Mouse (Mus musculus) large intestine, adult 2 months (tissue): ENCODE measurements at regions not wholly inside any gene's neighbourhood (a gene's known extent, or its start where the extent isn't known, plus 50 kb on each side); places are given as distances from the start of the nearest gene placed in this dataset.

Source experiments
- DNase-seq: peaks from one replicate; pipeline ENCODE4 v3.0.0-alpha.2; 2012; ENCODE audit warnings: low read depth, low spot score
- WGBS: fragments of 180-500 bp; shearing (Covaris S2); methylation state at CpG from one replicate; pipeline ENCODE4 v1.1.7; 2018; 5-methylcytosine and 5-hydroxymethylcytosine counted together

DNA sequence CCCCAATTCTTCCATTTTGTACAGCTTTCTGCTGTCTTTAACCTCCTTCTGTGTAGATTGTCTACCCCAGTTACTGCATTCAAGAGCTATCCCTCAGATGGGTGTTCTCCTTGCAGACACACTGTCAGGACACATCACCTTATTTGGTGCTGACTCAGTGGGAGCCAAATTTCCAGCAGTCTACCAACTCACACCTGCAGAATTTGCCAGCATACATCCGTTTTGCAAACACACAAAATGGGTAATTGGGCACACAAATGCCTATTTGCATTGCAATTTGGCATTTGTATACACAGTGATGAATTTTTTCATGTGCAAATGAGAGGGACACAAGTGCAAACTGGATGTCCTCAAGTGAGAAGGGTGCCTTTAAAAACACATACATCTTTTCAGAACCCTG lies 649.5 kb downstream of the Bcl11a start:
- DNase-seq, result no peak
- WGBS, result 34% methylated on average over 1 of the region's 1 CpGs

DNA sequence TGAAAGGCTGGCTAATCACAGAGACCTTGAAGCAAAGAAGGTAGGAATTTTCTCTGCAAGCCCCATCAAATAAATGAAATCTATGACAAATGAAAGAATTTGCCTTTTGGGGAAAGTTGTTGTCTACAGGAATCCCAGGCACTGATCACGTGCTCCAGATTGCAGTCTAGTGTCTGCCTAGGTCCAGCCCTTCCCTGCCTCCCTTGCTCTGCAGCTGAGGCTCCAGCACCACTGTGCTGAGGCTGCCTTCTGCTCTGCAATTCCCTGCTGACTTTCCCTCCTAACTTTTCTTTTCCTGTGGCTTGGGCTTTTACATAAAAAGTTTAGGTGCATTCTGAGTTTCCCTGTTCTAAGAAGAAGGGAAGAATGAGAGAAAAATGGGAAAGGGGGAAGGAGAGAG lies 653.6 kb downstream of the Bcl11a start:
- 22% methylated on average over 1 of the region's 1 CpGs for WGBS

DNA sequence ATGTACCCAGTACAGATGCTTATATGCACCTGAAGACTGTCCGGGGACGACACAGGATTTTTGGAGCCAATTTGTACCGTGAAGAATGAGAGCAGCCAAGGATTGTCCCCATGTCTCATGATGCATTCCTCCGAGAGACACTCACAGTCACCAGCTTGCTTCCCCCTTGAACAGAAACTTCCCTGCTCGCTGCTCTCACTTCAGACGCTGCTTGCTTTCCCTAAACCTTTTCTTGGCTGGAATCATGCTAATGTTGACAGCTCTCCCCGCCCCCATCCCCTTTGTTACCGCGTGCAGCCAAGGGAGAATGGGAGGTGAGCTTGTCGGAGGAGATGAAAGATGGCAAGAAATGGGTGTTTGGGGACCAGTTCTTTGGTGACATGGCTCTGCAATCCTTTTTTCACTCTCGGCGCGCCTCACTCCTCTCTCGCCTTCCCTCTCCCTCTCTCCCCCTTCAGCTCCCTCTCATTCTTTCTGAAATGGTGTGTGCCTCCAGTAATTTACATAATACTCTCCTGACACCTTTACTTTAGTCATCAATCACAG lies 661.9 kb downstream of the Bcl11a start:
- no peak for DNase-seq
- 24% methylated on average over 14 of the region's 14 CpGs for WGBS

More for the DNA sequence above, 653.6 kb downstream of the Bcl11a start:
- no peak for DNase-seq

DNA sequence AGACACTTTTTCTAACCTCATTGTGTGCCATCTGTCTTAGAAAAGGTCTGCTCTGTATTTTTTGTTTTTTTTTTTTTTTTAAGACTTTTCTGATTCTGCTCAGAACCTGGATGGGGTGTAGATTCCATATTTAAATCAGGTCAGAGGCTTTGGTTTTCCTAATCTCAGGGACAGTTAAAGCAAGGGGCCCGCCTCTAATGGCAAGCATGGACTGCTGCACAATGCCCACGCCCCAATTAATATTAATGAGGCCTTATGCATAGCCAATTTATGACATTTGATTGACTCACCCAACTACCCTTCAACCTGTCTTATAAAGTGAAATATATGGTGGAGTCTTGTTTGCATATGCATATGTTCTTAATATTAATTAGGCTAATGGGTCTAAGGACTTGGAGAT lies 662.6 kb downstream of the Bcl11a start:
- no peak for DNase-seq
- WGBS, result 81% methylated on average over 2 of the region's 2 CpGs

DNA sequence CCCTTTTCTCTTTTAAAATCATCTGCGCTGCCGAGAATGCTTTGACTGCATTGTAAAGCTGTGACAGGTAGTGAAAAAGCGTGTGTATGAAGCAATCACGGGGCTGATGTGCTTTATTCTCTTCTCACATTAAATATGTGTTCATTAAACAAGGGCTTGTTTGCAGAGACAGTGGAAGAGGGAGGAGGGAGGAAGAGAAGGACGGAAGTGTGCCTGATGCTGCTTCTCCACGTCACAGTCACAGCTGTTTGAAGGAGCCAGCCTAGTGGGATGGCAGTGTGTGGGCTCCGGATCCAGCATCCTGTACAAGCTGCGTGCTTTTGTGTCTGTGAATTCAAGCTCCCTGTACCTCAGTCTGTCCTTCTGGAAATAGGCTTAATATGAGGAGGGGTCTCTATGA lies 664.7 kb downstream of the Bcl11a start:
- DNase-seq, result no peak

DNA sequence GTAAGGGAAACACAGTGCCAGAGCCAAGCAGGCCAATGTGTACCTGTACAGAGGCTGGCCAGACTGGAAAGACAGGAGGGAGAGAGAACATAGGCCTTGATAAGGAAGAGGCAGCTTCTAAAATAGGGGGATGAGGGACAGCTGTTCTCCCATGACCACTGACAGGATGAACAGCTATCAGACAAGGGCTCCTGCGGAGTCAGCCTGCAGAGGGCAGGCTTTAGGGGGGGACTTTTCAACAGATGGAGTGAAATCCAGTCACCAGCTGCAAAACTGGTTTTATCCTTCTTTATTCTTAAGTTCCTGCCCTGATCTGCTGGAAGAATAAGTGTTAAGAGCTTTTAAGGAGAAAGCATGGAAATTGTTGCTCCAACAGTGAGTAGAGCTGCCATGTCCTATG lies 665.6 kb downstream of the Bcl11a start:
- 84% methylated on average over 1 of the region's 1 CpGs for WGBS
- DNase-seq, result no peak

More for the DNA sequence above, 664.7 kb downstream of the Bcl11a start:
- 70% methylated on average over 8 of the region's 8 CpGs for WGBS

DNA sequence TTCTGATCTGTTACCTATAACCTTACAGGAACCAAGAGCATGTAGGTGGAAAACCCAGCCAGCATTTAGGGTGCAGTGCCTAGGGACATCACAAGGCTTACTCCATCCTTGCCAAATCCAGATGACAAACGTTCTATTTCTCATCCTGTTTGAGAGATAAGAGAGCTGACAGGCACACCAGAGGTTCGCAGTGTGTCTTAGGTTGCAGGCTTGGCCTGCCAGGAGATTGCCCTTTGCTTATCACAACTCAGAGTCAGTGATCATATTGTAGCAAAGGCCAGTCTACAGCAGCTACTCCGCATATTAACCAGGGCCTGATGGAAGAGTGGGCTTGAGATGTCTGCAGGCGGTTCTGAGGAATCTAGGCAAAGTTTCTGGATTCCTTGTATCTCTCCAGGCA lies 668.0 kb downstream of the Bcl11a start:
- WGBS, result 64% methylated on average over 4 of the region's 4 CpGs
- DNase-seq, result no peak

DNA sequence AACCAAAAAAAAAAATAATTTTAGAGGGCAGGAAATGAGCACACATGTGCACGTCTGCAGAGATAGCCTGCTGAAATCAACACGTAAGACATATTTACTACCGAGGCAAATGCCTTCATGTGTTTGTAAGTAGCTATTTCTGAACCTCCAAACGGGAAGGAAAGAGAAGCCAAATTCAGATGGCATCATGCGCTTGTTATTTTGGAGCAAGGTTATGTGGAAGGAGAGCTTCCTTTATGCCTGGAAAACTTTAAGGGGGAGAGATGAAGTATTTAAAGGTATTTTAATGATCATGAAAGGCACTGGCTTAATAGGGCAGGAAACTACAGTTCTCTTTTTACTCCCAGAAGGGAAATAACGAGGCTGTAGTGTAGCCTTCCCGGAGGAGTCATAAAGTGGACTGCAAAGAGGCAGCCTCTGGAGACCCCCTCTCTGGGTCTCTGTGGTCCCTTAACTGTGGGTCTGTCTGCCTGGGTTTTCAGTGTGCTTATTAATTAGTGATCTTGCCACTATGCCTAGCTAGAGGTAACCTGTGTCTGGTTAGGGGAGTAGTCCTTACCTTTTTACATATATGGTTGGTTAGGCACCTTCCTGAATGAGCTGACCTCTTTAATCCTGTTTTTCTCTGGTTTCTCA lies 672.4 kb downstream of the Bcl11a start:
- 55% methylated on average over 7 of the region's 7 CpGs for WGBS
- DNase-seq, result no peak

DNA sequence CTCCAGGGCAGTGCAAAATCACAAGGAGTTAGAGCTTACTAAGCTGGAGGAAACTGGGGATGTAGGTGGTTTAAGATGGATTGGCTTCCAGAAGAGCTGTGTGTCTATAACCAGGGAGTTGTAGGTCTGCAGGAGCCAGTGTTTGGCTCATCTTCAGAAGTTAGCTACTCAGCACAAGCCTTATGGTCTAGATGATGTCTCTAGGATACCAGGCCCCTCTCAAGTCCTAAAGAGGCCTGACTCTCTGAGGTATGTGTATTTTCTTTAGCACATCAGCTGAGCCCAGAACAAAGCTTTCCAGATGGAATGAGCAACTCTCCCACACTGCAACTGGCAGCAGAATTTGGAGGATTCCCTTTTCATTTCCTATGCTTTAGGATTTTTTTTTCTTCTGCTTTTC lies 680.3 kb downstream of the Bcl11a start:
- DNase-seq, result no peak

DNA sequence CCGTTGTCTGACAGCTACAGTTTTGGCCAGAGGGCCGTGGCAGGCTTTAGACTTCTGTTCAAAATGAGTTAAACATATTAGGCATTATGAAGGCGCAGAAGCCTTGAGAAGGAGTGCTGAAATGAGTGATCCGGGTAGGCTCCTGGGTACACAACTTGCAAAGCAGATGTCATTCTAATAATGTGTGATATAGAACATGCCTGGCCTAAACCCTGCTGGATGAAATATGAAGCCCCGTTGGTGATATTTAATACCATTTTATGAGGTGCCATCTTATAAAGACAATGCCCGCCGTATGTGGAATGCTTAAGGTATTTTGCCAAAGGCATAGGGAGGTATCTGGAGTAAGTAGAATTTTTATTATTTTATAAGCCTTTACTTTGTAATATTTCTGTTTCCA lies 705.6 kb downstream of the Bcl11a start:
- DNase-seq, result no peak
- 69% methylated on average over 7 of the region's 7 CpGs for WGBS

DNA sequence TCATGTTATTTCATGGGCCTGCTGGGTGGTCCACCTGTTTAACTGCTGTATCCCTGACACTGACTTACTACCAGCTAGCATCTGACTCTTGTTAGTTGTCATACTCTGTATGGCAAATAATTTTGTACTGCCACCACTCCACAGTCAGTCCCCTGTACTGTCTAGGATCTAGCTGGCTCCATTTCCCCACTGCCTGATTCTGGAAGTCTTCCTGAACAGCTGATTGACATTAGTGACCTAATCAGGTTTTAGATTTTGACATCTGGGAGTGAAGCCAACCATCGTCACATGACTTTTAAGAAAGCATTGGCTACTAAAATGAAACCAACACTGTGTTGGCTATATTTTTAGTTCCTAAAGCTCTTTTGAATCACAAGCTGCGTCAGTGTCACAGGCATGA lies 711.3 kb downstream of the Bcl11a start:
- WGBS, result 61% methylated on average over 2 of the region's 2 CpGs

DNA sequence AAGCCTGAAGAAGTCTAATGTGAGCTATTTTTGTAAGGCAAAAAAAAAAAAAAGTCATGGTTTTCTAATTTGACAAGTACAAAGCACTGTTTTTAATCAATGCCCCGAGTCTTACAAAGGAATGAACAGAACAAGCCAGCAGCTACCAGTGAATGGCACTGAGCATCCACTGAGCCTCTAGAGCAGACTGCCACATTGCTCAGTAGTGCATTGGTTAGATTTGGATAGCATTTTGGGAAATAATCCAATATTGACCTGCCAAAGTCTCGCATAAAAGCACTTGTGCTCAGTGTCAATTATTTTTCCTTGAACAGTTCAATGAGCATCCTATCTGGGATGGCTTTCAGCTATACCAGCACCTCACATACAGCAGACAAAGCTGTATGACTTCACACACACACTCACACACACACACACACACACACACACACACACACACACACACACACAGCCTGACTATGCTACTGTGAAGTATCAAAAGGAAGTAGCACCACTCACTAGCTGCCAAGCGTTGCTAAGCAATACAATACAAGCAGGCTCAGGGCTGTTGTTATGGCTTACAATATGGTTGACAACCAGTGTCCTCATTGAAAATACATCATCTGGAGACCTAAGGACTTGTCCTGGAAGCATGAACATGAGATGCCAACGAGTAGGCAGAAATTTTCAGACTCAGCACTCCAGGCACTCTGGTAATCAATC lies 717.8 kb downstream of the Bcl11a start:
- DNase-seq, result no peak
- WGBS, result 71% methylated on average over 4 of the region's 4 CpGs

More for the DNA sequence above, 711.3 kb downstream of the Bcl11a start:
- no peak for DNase-seq

DNA sequence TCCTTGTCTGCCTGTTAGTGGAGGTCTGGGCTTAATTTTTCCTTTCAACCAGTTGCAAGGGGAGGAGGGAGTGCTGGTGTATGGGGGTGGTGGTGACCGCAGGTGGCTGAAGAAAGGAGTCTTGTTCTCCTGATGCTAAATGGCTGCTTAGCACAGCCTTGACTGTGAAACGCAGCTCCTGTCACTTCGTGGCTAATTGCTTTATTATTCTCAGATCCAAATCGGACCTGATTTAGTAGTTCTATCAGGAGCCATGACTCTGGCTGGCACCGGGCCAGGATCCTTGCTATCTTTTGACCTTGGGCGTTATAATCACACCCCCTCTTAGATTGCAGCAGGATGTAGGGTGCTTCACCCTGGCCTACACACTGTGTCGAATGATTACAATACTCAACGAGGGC lies 726.8 kb downstream of the Bcl11a start:
- WGBS, result 32% methylated on average over 8 of the region's 8 CpGs
- DNase-seq, result no peak

DNA sequence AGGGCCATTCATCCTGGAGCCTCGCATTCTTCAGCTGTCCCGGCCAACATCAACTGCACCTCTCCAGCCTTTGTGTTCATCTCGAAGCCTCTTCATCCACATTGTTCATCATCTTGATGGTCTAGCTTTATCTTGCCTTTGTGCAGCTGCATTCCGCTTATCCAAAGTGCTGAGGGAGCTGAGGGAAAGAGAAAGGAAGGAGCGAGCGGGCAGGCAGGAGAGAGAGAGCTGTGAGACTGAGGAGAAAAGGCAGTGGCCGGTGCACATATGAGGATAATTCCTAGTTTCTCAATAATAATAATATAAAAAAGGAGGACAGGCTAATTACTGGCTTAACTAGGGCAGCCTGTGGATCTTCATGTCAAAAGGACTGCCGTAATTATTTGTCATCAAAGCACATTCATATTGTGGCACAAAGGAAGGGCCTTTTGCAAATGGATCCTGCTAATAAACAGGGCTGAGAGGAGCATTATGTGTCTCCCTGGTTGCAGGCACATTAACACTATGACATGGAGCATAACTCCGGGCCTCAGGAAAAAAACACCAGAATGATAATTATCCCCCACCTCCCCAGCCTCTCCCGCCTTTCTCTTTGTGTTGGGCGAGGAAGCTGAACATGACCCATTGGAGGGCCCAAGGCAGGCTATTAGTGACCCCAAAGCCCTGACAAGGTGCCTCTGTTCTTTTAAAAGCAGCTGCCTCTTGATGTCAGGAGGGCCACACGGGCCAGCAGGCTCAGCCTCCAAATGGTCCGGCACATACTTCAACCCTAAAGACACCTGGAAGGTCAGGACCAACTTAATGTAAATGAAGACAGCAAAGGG lies 751.9 kb downstream of the Bcl11a start:
- WGBS, result 75% methylated on average over 13 of the region's 13 CpGs
- DNase-seq, result no peak

DNA sequence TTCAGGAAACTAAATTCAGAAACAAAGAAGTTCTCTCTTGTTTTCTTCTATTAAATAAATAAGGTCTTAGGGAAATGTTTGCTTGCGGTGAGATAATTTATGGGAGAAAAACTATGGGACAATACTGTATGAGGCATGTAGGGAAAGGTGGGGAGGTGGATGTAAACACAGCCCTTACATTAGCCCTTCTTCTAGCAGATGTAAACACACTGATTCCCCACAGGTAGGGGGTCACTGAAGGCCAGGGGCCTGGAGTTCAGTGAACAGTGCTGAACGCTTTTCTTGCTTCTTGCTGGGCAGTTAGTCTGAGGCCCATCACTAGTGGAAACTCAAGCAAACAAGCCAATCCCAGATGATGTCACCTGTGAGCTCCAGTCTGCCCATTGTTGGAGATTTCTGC lies 752.6 kb downstream of the Bcl11a start:
- 76% methylated on average over 2 of the region's 2 CpGs for WGBS
- no peak for DNase-seq

DNA sequence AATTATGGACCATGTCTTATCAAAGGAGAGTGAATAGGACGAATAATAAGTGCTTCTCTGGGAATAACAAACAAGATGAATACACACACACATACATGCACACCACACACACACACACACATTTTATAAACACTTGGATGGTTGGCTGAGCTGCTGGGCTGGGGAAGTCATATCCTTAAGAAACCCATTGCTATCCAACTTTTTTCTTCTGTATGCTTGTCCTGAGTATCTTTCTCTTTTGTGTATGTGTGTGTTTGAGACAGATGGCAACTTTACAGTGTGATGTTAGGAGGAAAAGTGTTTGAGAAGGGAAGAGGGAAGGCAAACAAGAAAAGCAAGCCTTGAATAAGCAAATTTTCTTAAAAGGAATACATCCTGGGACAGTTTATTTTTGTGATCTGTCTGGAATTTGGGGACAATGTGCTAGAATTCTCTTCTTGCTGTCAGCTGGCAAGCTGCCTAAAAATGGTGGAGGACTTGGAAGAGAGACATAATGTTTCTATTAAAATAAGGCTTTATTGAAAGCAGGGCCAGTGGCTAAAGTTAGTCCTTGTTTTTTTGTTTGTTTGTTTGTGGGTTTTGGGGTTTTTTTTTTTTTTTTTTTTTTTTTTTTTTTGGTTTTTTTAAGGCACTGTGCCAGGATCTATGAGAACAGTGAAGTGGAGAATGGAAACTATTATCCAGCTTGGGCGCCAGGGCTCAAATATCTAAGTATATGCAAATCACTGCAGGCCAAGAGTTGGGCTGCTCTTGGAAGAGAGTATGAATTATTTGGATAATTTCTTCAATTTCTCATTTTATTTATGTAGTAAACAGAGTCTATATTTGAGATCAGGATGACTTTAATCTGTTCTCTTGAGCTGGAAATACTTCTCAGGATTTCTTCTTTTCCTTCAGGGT lies 766.2 kb downstream of the Bcl11a start:
- no peak for DNase-seq
- 64% methylated on average over 2 of the region's 2 CpGs for WGBS

DNA sequence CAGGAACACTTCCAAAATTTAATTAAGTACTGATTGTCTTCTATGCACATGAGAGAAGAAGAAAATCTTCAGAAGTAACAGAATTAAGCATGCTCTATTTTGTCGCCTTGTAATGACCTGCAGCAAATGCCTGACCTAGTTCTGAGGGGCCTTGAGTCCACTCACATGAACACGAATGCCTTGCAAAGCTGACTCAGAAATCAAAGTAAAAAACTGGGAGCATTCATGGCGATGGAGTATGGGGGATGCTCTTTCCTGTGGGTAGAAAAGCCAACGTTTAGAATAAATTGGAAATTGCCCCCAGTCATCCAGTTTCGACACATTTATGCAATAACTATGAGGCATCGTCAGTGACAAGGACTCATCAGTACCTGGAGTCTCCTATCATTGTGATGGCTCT lies 779.1 kb downstream of the Bcl11a start:
- DNase-seq, result no peak
- WGBS, result 85% methylated on average over 6 of the region's 6 CpGs

DNA sequence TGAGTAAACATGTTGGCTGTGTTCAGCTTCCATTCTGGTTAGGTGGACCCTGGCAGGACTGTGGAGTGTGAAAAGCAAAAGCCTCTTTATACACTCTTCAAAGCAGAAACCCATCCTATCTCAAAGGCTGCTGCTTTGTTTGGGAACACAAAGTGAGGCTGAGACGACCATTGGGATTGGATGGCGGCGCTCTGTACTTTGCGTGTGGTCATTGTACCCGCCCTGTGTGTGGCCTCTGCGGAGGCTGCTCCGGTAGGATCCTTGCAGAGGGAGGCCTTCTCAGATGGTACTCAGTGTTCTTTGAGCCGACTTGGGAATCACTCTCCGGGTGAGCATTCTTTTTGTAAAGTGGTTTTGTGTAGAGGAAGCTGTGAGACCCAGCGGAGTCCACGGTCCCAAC lies 786.8 kb downstream of the Bcl11a start:
- no peak for DNase-seq
- WGBS, result 84% methylated on average over 11 of the region's 11 CpGs

DNA sequence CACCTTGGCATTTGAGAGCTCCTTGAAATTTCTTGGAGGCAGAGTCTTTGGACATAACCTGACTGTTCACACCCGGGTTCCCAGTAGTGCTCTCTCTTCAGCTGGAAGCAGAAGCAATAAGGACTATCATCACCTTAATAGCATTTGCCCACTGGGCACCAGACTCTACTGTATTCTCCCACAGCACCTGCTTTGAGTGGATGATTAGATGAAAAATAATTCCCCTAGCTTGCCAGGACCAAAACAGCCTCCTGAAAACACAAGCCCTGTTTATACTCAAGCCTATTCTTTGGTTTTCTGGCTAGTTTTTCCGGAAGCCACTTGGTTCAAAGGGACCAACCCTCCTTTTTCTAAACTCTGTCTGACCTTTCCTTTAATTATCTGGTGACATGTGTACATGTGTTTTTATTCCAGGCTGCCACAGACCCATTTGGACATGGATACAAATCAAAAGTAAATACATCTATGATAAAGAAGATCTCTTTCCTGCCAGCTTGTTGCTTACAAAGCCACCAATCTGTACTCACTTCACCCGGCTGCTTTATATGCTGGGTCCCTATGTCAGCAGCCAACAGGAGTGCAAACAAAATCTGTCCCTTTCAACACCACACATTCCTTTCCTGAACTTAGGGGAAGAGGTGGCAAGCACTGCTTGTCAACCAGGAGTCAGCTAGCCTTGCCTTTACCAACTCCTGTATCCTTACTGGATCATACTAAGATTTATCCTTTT lies 787.4 kb downstream of the Bcl11a start:
- WGBS, result 37% methylated on average over 3 of the region's 3 CpGs

More for the DNA sequence above, 787.4 kb downstream of the Bcl11a start:
- no peak for DNase-seq
